In genomic region chr7:87566476-87566875, GRCm38 (mm10) we compare ENCODE assay signal across 12 mouse cellular contexts. TPM values are rescaled to one million over a fixed set of nuclear protein-coding genes. Genes with fewer than 3 reads are reported as not detected.
A peak's percentile ranks its signal among the peaks of the same experiment; 100 is the strongest.
DNase-seq lines count a peak whose midpoint lies in the region; ATAC-seq and TF ChIP-seq lines count a peak whose summit lies in the region.
"Had no signal": no experiment of that assay in that cellular context is flagged by ENCODE, and none has a peak within 500 bp of the region (broad histone marks: within the 10 kb centered on the region; RNA-seq: fewer than 3 reads in every experiment).

No protein-coding gene starts in this region.

- H3K27me3 ChIP-seq in midbrain, embryonic 14.5 days (ENCODE audit: control insufficient read depth, insufficient read depth, low read length): no peaks in the 10 kb centered on the region
- H3K27me3 ChIP-seq: neural tube, embryonic 13.5 days had no signal

- no peaks in the 10 kb centered on the region for H3K4me1 ChIP-seq in midbrain, embryonic 14.5 days (ENCODE audit: control insufficient read depth, insufficient read depth, low read length)
- H3K4me1 ChIP-seq: neural tube, embryonic 13.5 days had no signal

- no peaks in the 10 kb centered on the region for H3K36me3 ChIP-seq in midbrain, embryonic 14.5 days (ENCODE audit: control insufficient read depth, insufficient read depth, low read length)
- H3K36me3 ChIP-seq: neural tube, embryonic 13.5 days had no signal

- DNase-seq in gastrocnemius, adult 2 months: no peak
- DNase-seq in gastrocnemius, postnatal 25 days: no peak
- peak; percentile 19 for DNase-seq in lung, postnatal 10 days
- DNase-seq in lung, postnatal 14 days: no peak
- peak; percentile 70 for DNase-seq in midbrain, embryonic 14.5 days
- no peak for DNase-seq in gastrocnemius, postnatal 36 days
- no peak for DNase-seq in testis, postnatal 14 days (ENCODE audit: low spot score)
- DNase-seq: cerebellum, adult 8-10 months; thymus, adult 18-20 months had no signal

- TF ChIP-seq CTCF in gastrocnemius, adult 2 months (IDR thresholded peaks at IDR 0.05): peak; percentile 54

- H3K9me3 ChIP-seq in midbrain, embryonic 14.5 days (ENCODE audit: control insufficient read depth, low read length): no peaks in the 10 kb centered on the region
- H3K9me3 ChIP-seq: neural tube, embryonic 13.5 days had no signal

- no peak overlapping the region for H3K9ac ChIP-seq in midbrain, embryonic 14.5 days (replicated peaks; ENCODE audit: low read length)
- H3K9ac ChIP-seq: neural tube, embryonic 13.5 days had no signal

- ATAC-seq in common myeloid progenitor, adult 5-6 weeks (replicated peaks; ENCODE audit: low read depth, poor library complexity, severe bottlenecking): peak; percentile 78
- no peak for ATAC-seq in midbrain, embryonic 14.5 days (ENCODE audit: low FRiP score, low TSS enrichment)

- no peak overlapping the region for H3K4me2 ChIP-seq in midbrain, embryonic 14.5 days (ENCODE audit: low read length)
- H3K4me2 ChIP-seq: neural tube, embryonic 13.5 days had no signal

- intact Hi-C loops in gastrocnemius, adult 2 months (cut with DNase I): no loop called here
- intact Hi-C loops in gastrocnemius, postnatal 36 days (cut with DNase I): no loop called here

- H3K4me3 ChIP-seq in gastrocnemius, adult 2 months: no peak overlapping the region
- no peak overlapping the region for H3K4me3 ChIP-seq in midbrain, embryonic 14.5 days (replicated peaks; ENCODE audit: low read depth, low read length)
- H3K4me3 ChIP-seq: neural tube, embryonic 13.5 days had no signal

- no peak overlapping the region for H3K27ac ChIP-seq in gastrocnemius, adult 2 months
- no peak overlapping the region for H3K27ac ChIP-seq in midbrain, embryonic 14.5 days (replicated peaks; ENCODE audit: low read depth, low read length)
- H3K27ac ChIP-seq: neural tube, embryonic 13.5 days had no signal

RNA-seq across cellular contexts. Expression of gene Grm5, which starts 17.5 kb away (rescaled TPM):
- total RNA-seq in gastrocnemius, adult 2 months (2021): not detected
- not detected for total RNA-seq in gastrocnemius, postnatal 25 days (2021)
- total RNA-seq in common myeloid progenitor, adult 5-6 weeks (2017): not detected in 2 replicates
- 29.9 and 38.9 TPM in 2 replicates for polyA plus RNA-seq in midbrain, embryonic 14.5 days (2014; fragmentation: Nextera tagmentation; extraction: Ambion mirVana)
- total RNA-seq in gastrocnemius, postnatal 36 days (2021): not detected
- total RNA-seq: heart, adult 8-10 months had no signal

Comparison
In these comparisons a context has a peak if more than half of its experiments do, and no peak if none do; other contexts are left out.
1. DNase-seq: peak in lung, postnatal 10 days (single experiment) and midbrain, embryonic 14.5 days (single experiment); none in gastrocnemius, adult 2 months (single experiment), gastrocnemius, postnatal 25 days (single experiment), lung, postnatal 14 days (single experiment), gastrocnemius, postnatal 36 days (0 of 2) and testis, postnatal 14 days (single experiment).